Mouse (Mus musculus) c-Kit-positive CD71-positive TER-119-negative erythroid progenitor cells, embryonic 14.5 days (primary cell): ENCODE results near the gene Gm49366.
"Not testable (repeated sequence)": the region's sequence is repeated elsewhere in the genome, so short reads cannot be mapped to it uniquely, and the experiment has no call there.

Experiments
- DNase-seq: peaks from one replicate; pipeline ENCODE4 v3.0.0-alpha.2; 2013; ENCODE audit warnings: low read depth

Gene Gm49366

DNA sequence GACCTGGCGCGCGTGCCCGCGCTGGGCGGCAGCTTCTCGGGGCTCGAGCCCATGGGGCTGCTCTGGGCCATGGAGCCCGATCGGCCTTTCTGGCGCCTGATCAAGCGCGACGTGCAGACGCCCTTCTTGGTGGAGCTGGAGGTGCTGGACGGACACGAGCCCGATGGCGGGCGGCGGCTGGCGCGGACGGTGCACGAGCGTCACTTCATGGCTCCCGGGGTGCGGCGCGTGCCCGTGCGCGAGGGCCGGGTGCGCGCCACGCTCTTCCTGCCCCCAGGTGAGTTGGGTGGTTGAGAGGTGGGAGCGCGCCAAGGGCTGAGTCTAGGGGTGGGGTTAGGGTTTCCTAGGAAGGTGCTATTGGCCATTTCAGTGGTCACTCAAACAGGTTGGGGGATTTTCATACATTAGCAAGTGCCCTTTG is at the start of gene Gm49366:
Gene Gm49366, plus strand, starts transcription at position 245 of the 421 bp plus-strand sequence.
- DNase-seq, result not testable (repeated sequence)

- no peak for DNase-seq
Measured at GRCm38 (mm10) chr12:83989378-83989777, 49.4 kb upstream of the Gm49366 start.

GRCm38 (mm10) chr12:83997221-83997620 is 41.5 kb upstream of the Gm49366 start:
- DNase-seq, result no peak

GRCm38 (mm10) chr12:83998341-83999107 is 40.2 kb upstream of the Gm49366 start:
- DNase-seq, result no peak

- not testable (repeated sequence) for DNase-seq
Measured at GRCm38 (mm10) chr12:83999237-83999636, 39.5 kb upstream of the Gm49366 start.

DNA sequence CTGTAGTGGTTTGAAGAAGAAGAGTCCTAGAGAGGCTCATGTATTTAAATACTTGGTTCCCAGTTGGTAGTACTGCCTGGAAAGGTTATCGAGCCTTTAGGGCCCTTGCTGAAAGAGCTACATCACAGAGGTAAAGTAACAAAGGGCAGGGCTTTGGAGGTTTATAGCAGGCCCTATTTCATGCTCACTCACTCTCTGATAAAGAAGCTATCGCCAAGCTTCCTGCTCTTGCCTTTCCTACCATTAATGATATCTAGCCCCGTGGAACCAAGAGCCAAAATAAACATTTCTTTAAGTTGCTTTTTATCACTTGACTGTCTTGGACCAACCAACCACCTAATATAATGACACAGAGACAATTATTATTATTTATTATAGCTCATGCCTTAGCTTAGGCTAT is 38.3 kb upstream of the Gm49366 start:
- DNase-seq, result no peak

GRCm38 (mm10) chr12:84003866-84004265 is 34.9 kb upstream of the Gm49366 start:
- no peak for DNase-seq

- no peak for DNase-seq
Measured at GRCm38 (mm10) chr12:84008251-84008650, 30.5 kb upstream of the Gm49366 start.

GRCm38 (mm10) chr12:84008729-84009128 is 30.0 kb upstream of the Gm49366 start:
- DNase-seq, result no peak

DNA sequence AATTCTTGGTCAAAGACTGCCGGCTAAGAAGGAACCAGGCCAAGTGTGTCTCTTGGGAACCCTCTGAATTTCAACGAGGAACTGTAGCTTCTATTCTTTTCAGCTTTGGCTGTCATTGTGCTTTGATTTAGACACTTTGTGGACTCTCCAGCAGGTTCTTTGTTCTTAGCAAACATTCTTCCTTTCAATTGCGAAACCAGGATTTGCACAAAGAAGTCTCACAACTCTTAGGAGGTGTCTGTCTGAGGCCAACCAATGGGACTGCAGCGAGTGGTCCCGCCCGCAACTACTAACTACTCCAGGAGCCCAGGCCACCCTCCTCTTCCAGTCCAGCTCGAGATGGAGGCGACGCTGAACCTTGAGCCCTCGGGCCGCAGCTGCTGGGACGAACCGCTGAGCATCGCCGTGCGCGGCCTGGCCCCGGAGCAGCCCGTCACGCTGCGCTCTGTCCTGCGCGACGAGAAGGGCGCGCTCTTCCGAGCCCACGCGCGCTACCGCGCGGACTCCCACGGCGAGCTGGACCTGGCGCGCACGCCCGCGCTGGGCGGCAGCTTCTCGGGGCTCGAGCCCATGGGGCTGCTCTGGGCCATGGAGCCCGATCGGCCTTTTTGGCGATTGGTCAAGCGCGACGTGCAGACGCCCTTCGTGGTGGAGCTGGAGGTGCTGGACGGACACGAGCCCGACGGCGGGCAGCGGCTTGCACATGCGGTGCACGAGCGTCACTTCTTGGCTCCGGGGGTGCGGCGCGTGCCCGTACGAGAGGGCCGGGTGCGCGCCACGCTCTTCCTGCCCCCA is 29.4 kb upstream of the Gm49366 start, which contains the start of gene Acot1:
Gene Acot1, plus strand, starts transcription at position 320 of the 795 bp plus-strand sequence.
- DNase-seq, result not testable (repeated sequence)

DNA sequence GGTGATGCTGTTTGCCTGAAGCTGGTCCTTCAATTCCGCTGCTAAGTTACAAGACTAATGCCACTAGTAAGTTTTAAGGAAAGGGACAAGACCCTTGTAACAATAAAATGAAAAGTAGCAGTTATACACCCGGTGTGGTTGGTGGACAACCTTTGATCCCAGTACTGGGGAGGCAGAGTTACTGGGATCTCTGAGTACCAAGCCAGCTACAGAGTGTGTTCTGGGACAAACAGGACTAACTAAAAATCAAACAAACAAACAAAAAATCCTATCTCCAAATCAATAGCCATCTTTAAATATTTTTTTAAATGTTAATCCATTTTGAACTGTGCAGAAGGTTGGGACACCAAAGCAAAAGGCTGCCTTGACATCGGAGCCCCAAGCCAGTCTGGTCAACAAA is 28.5 kb upstream of the Gm49366 start:
- no peak for DNase-seq

GRCm38 (mm10) chr12:84011251-84012040 is 27.3 kb upstream of the Gm49366 start:
- no peak for DNase-seq

- no peak for DNase-seq
Measured at GRCm38 (mm10) chr12:84013130-84013529, 25.6 kb upstream of the Gm49366 start.

GRCm38 (mm10) chr12:84013701-84014100 is 25.0 kb upstream of the Gm49366 start:
- DNase-seq, result no peak

DNA sequence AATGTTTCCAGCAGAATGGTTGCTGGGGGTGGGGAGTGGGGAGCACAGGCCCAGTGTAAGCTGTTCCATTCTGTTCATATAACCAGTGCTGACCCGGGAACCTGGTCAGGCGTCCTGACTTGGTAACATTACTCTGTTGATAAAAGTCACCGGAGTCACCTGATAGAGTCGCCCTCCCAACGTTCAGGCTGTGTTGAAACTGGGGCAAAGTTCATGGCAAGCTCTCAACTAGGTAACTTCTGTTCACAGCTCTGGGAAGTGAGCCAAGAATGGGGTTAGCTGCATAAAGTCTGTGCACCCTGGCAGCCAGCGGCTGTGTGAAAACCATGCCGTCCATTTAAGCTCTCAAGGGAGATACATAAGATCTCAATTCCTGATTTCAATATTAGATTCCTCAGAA is 18.2 kb upstream of the Gm49366 start:
- DNase-seq, result not testable (repeated sequence)

- not testable (repeated sequence) for DNase-seq
Measured at GRCm38 (mm10) chr12:84022266-84022665, 16.5 kb upstream of the Gm49366 start.

DNA sequence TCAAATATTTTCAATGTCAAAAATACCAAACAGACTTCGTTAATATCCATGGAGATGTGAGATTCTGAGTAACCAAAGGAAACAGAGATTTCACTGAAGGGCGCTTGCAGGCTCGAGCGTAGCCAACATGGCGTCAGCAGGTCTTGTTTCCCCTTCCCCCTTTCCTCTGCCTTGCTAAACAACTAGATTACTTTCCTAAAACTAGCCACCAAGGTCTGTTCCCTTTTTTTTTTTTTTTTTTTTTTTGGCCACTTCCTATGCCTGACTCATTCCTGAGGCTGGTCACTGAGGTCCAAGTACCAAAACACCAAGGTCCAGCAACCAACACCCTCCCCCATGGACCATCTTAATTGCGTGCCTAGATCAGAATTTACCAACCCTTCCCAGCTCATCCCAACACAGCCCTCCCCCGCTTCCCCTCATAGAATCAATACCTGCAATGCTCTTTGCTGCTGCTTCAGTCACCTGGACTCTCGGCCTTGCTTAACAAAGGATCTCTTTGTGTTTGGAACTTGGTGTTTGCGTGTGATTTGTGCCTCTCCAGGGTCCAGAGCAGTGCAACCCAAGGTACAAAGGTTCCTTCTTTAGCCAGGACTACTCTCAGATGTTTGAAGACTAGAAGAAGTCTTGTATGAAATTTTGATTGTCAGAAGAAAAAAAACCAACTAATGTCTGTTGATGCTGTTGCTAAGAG is 15.5 kb upstream of the Gm49366 start:
- no peak for DNase-seq

GRCm38 (mm10) chr12:84025888-84026287 is 12.8 kb upstream of the Gm49366 start:
- no peak for DNase-seq

- DNase-seq, result not testable (repeated sequence)
Measured at GRCm38 (mm10) chr12:84028328-84028727, 10.4 kb upstream of the Gm49366 start.

GRCm38 (mm10) chr12:84029043-84029442 is 9.7 kb upstream of the Gm49366 start:
- DNase-seq, result not testable (repeated sequence)

- peak; percentile 66 for DNase-seq
Measured at GRCm38 (mm10) chr12:84030659-84031332, 7.9 kb upstream of the Gm49366 start.
